Mouse (Mus musculus) bone marrow macrophage, adult 2 months (primary cell): Measurements from ENCODE around the gene Acsbg1. TPM values are rescaled to one million over a fixed set of nuclear protein-coding genes. Genes with fewer than 3 reads are reported as not detected.
"Not testable (repeated sequence)": the region's sequence is repeated elsewhere in the genome, so short reads cannot be mapped to it uniquely, and the experiment has no call there.

Experiments used
- H3K27ac ChIP-seq: 2 replicates; pipeline ENCODE4 v1.5.1; 2012; ENCODE audit warnings: low read depth, low read length; ENCODE audit not compliant: insufficient read depth
- H3K4me1 ChIP-seq: 2 replicates; pipeline ENCODE4 v1.6.1; 2012; ENCODE audit warnings: low read length; ENCODE audit not compliant: control insufficient read depth, insufficient read depth
- H3K4me3 ChIP-seq: 2 replicates; pipeline ENCODE4 v1.5.1; 2012; ENCODE audit warnings: mild to moderate bottlenecking, low read length, moderate library complexity; ENCODE audit not compliant: insufficient read depth
- CTCF ChIP-seq: IDR thresholded peaks from 2 replicates; pipeline ENCODE4 v1.5.1; 2012; ENCODE audit warnings: low read depth, mild to moderate bottlenecking, low read length, moderate library complexity
- POLR2A ChIP-seq: IDR thresholded peaks from 2 replicates; pipeline ENCODE4 v1.6.1; 2012; ENCODE audit warnings: mild to moderate bottlenecking, low read depth, low read length, borderline replicate concordance
- polyA plus RNA-seq: library from polyadenylated mRNA; stranded (reverse); fragments of >200 nt; gene quantifications from 2 replicates; pipeline ENCODE4 v1.2.4, GENCODE M21; 2012; ENCODE audit not compliant: missing spikeins, insufficient read depth, insufficient read length

Gene Acsbg1
- polyA plus RNA-seq, 1 experiment = not detected

DNA sequence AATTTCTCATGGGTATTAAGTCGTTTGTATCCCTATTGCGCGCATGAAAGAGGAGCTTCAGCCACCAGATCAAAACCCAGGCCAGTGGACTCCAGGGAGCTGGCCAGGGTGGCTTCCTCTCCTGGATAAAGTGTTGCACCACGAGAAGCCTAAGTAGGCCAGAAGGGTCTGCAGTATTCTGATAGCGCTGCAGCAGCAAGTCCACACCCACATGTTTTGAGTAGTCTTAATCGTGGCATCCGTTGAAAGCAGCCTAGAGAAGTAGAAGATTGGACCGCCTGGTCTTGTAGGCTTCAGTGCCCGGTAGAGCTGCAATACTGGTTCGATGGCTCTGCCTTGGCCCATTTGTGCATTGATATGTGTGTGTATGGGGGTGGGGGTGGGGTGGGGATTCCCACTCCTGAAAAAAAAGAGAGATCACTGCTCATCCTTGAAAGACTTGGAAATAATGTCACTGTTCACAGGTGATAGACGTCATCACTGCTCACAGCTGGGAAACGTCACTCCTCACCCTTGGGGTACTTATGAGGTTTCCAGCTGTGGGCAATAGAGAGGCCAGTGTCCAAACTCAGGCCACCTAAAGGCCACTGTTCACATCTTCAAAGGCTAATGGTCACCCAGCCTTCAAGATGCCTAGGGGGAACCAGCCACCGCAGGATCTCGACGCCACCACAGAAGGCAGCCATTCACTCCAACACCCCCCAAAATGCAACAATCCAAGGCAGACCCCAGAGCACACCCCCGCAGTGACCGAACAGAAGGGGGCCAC lies 36.8 kb upstream of the Acsbg1 start, which contains the start of gene Dnaja4:
Gene Dnaja4 (plus strand): TSS at position 556 of the 769 bp plus-strand sequence.
- peak within 1 kb of the TSS; percentile 60 for H3K4me3 ChIP-seq
- no peak for TF ChIP-seq CTCF
- no peak within 1 kb of the TSS for H3K27ac ChIP-seq
- 0 out of 2 replicates have a peak, but pooled peaks cover 3% of the 10 kb centered on the region for H3K4me1 ChIP-seq

DNA sequence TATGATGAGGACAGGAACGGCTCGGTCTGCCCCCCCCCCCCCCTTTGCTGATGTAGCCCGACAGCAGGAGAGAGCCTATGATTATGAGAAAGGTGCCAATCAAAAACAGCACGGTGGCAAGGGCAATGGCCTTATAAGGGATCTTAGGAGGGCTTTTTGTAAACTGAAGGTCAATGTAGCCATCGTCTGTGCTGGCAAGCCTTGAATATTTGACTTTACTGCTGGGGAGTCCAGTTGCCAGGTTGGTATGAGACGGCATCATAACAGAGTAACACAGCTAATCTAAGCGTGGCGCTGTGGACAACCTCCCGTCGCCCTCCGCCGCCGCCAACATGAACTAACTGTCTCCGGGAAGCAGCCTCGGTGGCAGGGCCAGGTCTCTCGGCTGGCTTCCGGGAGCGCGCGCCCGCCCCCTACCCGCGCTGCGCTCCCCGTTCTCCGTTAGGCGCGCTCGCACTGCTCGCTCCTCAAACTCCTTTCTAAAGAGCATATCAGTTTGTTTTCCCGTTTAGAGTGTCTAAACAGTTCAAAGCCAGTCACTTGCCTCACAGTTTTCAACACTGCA lies 29.7 kb upstream of the Acsbg1 start:
- not testable (repeated sequence) for H3K4me1 ChIP-seq, H3K27ac ChIP-seq
- H3K4me3 ChIP-seq = peak overlapping the region; percentile 18; the same call in 1 of the 2 replicates

DNA sequence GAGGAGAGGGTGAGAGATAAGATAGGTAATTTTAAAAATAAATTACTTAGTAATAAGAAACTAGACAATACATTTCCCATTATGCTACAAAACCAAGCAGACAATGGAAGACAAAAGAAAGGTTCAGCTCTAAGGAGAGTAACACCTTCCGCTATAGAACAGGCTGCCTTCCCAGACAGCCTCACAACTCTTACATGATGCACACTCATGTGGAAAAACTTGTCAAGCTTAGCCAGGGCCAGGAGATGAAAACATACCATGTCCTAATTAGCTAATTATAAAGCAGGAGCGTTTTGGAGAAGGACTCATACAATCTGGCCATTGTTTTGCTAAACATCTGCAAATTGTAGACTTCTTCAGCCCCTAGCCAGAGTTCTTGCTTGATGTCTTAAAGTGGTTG lies 29.0 kb upstream of the Acsbg1 start:
- H3K4me1 ChIP-seq, H3K27ac ChIP-seq, H3K4me3 ChIP-seq: not testable (repeated sequence)

DNA sequence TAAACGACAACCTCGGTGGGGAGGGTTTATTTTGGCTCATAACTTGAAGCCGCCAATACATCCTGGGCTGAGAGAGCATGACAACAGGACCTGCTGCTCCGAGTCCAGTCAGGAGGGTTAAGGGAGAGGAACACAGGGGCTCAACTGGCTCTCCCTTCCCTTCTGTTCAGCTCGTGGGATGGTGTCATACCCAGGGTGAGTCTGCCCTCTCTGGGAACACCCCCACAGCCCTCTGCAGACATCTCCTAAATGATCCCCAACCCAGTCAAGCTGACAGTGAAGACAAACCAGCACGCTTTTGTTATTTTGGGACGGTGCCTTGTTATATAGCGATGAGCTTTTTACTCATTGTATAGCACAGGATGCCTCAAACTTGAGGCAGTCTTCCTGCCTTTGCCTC lies 27.8 kb upstream of the Acsbg1 start:
- Histone ChIP-seq H3K4me1 (0 out of 2 replicates have a peak, but pooled peaks cover 2% of the 10 kb centered on the region), H3K4me3 (no peak overlapping the region), H3K27ac (no peak overlapping the region)
- no peak for TF ChIP-seq POLR2A
- TF ChIP-seq CTCF = no peak

DNA sequence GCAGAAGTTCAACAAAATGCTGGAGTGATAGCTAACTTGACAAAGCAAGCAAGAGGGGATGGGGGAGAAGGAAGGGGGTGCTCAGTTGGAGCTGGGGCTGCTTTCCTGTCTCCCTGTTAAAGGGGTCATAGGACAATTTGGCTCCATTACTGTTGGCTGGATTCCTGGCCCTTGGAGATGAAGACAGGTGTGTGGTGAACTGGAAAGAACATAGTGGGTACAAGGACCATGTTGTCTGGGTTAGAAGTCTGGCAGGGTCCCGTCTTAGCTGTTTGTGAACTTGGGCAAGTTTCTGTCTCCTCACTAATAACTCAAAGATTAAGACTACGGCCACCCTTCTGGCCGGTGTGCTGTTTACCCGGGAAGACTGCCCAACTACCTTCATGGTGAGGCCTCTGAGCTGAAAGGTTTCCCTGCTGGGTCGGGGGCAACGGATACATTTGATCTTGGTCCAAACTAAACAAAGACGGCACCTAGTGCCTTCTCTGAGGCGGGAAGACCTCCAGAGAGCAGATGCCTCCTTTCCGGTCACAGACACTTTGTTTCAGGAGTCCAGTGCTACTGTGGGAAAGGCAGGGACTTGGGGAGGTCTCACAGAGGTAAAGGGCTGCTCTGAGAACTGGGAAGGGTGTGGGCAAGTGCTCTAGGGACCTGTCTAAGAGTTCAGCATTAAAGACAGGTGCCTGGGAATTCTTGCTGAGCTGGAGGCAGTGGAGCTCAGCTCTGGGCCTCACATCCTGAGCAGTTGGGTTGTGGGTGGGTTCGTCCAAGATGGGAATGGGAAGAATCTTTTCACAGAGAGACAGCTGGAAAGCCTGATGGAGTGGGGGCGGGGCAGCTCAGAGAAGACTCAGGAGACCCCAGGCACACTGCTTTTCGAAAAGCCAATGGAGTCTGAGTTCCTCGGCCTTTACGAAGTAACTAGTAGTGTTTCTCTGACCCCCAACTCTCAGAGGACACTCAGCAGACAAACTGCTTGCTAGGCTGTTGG lies 25.9 kb upstream of the Acsbg1 start:
- Histone ChIP-seq H3K4me1 (no peaks in the 10 kb centered on the region), H3K27ac (no peak overlapping the region), H3K4me3 (no peak overlapping the region)
- TF ChIP-seq CTCF = no peak

DNA sequence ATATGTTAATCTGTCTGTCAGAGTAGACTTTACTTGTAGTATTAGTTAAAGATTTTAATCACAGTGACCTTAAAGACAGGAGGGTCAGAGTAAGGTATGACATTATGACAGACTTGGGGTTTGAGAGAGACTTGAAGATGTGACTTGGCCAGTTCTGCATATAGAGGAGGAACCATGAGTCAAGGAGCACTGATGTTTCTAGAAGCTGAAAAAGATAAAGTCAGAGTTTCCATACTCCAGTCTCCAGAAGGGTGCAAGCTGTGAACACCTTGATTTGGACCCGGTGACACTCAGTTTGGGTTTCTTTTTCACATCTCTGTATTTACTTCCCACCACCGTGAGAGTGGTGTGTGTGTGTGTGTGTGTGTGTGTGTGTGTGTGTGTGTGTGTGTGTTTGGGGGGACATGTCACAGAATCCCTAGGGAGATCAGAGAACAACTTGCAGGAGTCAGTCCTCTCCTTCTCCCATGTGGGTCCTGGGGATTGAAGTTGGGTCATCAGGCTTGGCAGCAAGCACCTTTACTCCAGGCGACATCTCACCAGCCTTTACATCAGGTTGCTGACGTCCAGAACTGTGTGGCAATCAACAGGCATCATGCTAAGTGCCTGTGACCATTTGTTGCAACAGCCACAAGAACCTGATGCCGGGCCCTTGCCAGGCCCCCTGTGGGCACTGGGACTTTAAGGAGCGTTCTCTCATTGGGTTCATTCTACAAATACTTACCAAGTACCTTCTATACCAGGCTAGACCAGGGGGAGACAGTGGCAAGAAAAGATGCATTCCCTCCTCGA lies 22.3 kb upstream of the Acsbg1 start:
- Histone ChIP-seq H3K4me3 (no peak overlapping the region), H3K27ac (no peak overlapping the region), H3K4me1 (no peaks in the 10 kb centered on the region)
- no peak for TF ChIP-seq POLR2A
- no peak for TF ChIP-seq CTCF

DNA sequence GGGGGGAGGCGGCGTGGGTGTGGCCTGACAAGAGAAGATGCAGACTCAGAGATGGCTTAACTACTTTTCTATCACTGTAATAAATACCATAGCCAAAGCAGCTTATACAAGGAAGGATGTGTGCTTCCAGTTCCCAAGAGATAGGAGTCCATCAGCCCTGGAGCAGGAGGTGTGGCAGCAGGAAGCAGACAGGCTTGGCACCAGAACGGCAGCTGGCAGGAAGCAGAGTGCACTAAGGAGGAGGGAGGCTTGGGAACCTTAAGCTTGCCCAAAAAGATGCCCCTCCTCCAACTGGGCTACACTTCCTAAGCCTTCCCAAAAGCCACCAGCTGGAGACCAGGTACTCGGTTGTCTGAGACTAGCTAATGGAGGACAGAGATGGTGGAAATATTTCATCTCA lies 21.2 kb upstream of the Acsbg1 start:
- TF ChIP-seq POLR2A (no peak), CTCF (no peak)
- Histone ChIP-seq H3K27ac (no peak overlapping the region), H3K4me3 (no peak overlapping the region), H3K4me1 (no peaks in the 10 kb centered on the region)

DNA sequence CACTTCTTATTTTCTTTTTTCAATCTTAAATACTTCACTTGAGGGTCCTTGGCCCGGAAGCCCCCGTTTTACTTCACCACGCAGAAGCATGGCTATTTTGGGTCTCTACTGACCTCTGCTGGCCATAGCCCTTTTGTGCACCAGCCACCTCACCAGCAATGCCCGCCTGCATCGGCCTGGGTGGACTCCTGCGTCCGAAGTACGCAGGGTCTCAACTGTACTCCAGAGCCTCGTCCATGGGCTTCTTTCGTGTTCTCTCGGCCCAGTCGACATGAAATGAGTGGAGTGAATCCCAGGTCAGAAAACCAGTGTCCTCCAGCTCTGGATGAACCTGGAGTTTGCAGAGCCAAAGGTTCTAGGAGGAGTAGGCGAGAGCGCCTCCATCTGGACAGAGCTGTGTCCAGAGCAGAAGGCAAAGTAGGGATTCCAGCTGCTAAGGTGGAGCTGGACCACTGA lies 14.9 kb upstream of the Acsbg1 start:
- TF ChIP-seq POLR2A = no peak
- peak; percentile 86 for TF ChIP-seq CTCF
- peak overlapping the region; percentile 43 for H3K4me3 ChIP-seq
- H3K27ac ChIP-seq = no peak overlapping the region
- no peaks in the 10 kb centered on the region for H3K4me1 ChIP-seq

DNA sequence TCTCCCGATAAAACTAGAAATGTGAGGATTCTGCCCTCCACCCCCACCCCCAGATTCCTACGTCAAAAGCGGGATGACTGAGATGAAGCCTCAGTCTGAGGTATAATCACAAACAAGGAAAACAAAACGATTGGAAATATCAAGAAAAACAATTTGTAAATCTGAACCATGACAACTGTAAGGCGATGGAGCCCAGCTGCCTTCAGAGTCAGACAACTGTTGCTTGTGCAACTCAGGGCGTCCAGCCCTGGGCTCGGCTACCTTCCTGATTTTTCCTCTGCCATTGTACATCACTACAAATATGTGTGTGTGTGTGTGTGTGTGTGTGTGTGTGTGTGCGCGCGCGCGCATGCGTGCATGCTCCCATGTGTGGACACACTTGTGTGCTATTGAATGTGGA lies 12.2 kb upstream of the Acsbg1 start:
- Histone ChIP-seq H3K27ac (no peak overlapping the region), H3K4me1 (no peaks in the 10 kb centered on the region), H3K4me3 (no peak overlapping the region)
- TF ChIP-seq CTCF = no peak
- TF ChIP-seq POLR2A = no peak
